Mouse (Mus musculus): ENCODE measurements around the gene Bok.
A peak's percentile ranks its signal among the peaks of the same experiment; 100 is the strongest.

DNA sequence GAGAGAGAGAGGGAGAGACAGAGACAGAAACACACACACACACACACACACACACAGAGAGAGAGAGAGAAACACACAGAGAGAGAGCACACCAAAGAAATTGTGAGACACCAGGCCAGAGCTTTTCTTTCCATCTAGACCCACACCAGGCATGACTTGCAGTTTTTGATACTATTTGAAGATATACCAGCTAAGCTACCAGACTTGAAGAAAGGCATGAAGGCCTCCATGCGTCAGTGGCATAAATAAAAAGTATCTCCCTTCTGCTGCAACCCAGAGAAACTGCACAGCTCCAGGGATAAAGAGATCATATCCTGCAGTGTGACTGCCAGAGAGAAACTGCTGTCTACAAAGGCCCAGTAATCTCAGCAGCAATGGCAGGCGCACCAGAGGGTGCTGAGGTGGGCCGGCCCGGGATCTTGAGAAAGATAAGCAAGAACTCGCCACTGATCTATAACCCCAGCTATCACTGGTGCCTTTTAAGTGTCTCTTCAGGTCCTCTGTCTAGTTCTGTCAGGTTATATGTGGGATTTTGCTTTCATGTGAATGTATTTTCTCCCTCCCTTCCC, 35.8 kb upstream of the Bok start:
- TF ChIP-seq CTCF (IDR thresholded peaks at IDR 0.05 in 2 of 3, conservative IDR thresholded peaks at IDR 0.05 in 1 of 3; ENCODE audit: control insufficient read depth in 1 of 3, insufficient read depth in 1 of 3, low read depth in 2 of 3, low read length in 3 of 3, poor library complexity in 1 of 3, severe bottlenecking in 1 of 3) (no peak), EP300 (IDR thresholded peaks at IDR 0.05; ENCODE audit: low read depth in 1 of 2, low read length in 2 of 2) (peak; percentile 39 to 43; a peak in 2 of 4 replicates), CHD2 (IDR thresholded peaks at IDR 0.05; ENCODE audit: low read length) (no peak), POLR2A (IDR thresholded peaks at IDR 0.05; ENCODE audit: control insufficient read depth in 1 of 2, insufficient read depth in 1 of 2, low read depth in 1 of 2, low read length in 2 of 2, poor library complexity in 1 of 2) (no peak), E2F4 (IDR thresholded peaks at IDR 0.05; ENCODE audit: borderline replicate concordance, low read depth, low read length) (no peak), USF2 (IDR thresholded peaks at IDR 0.05; ENCODE audit: borderline replicate concordance in 1 of 2, insufficient read depth in 1 of 2, low read depth in 1 of 2, low read length in 2 of 2) (no peak), RCOR1 (IDR thresholded peaks at IDR 0.05; ENCODE audit: low read depth, low read length) (no peak; the same call in 1 of the 2 replicates), HCFC1 (IDR thresholded peaks at IDR 0.05; ENCODE audit: low read depth, low read length) (no peak), MAX (IDR thresholded peaks at IDR 0.05; ENCODE audit: low read length) (no peak)

Data from MEL (cell line).